Mouse (Mus musculus): ENCODE results near the gene 4933402J07Rik.

4933402J07Rik gene

DNA sequence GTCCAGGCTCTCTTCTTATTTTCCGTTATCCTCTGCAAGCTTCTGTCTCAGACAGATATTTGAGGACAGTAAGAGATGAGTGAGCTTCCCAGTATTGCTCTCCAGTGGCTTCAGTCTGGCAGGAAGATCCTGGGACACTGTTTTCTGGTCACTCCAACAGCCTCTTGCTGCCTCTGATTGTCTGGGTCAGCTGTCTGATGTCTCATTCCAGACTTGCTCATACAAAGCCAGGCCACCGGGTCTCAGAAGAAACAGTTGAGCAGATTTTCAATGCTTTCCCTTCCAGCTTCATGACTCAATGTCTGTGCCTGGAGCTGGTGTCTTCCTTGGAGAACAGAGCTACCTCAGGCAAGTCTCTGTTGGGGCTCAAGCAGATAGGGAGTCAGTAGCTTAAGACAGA, 39.1 kb downstream of the 4933402J07Rik start:
- TF ChIP-seq GATA4 (IDR thresholded peaks at IDR 0.05; ENCODE audit: insufficient replicate concordance, low read length): no peak

- no peak for TF ChIP-seq GATA4 (IDR thresholded peaks at IDR 0.05; ENCODE audit: insufficient replicate concordance, low read length)
Measured at GRCm38 (mm10) chr8:87609110-87609509, 45.5 kb downstream of the 4933402J07Rik start.

- TF ChIP-seq GATA4 (IDR thresholded peaks at IDR 0.05; ENCODE audit: insufficient replicate concordance, low read length): no peak
Measured at GRCm38 (mm10) chr8:87609651-87610192, 46.1 kb downstream of the 4933402J07Rik start.

DNA sequence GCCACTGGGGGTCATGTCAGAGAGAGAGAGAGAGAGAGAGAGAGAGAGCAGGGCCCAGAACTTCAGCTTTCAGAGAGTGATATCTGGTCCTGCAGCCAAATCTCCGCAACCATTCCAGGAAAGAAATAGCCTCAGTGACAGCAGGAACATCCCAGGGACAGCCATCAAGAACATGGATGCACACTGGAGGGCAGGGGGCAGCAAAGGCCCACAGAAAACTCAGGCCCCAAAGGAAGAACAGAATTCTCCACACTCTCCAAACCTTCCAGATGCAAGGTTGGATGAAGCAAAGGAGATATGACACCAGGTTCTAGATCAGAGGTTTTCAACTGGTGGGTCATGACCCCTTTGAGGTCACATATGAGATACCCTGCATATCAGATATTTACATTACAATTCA, 50.0 kb downstream of the 4933402J07Rik start:
- TF ChIP-seq GATA4 (IDR thresholded peaks at IDR 0.05; ENCODE audit: insufficient replicate concordance, low read length): no peak

DNA sequence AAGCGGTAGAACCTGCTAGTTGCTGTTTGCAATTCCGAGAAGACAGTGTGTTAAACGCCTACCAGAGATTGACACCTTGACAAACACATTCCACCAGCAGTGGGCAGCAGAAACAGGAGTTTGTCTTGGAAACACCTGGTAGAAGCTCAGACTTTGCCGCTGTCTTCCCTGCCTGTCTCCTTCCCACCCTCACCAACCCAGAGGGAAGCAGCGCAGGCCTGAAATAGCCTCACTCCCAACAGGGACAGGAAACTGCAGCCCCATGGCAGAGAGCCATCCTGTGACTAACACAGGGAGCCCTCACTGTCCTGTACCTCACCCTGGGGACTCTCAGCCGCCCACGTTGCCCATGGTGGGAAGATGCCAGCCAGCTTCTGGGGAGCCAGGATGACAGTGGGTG, 55.5 kb downstream of the 4933402J07Rik start:
- no peak for TF ChIP-seq GATA4 (IDR thresholded peaks at IDR 0.05; ENCODE audit: insufficient replicate concordance, low read length)

- no peak for TF ChIP-seq GATA4 (IDR thresholded peaks at IDR 0.05; ENCODE audit: insufficient replicate concordance, low read length)
Measured at GRCm38 (mm10) chr8:87619529-87619928, 55.9 kb downstream of the 4933402J07Rik start.

GRCm38 (mm10) chr8:87620225-87620624, 56.6 kb downstream of the 4933402J07Rik start:
- TF ChIP-seq GATA4 (IDR thresholded peaks at IDR 0.05; ENCODE audit: insufficient replicate concordance, low read length): no peak

GRCm38 (mm10) chr8:87621181-87621580, 57.5 kb downstream of the 4933402J07Rik start:
- no peak for TF ChIP-seq GATA4 (IDR thresholded peaks at IDR 0.05; ENCODE audit: insufficient replicate concordance, low read length)

DNA sequence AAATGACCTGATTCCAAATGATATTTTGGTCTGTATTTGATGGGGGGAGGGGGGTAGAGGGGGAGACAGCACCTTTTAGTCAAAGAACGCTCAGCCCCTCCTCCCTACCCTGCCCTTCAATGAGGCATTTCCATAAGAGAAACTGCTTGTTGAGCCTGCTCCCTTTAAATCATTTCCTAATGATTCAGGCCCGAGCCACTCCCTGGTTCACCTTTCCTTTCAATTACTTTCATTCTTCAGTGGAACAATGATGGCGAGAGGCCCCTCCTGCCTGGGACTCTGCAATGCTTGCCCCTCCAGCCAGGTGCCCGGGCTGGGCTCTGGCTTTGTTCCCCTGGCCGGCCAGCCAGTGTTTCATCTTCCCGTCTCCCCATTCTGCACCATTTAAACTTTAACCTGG, 66.0 kb downstream of the 4933402J07Rik start:
- no peak for TF ChIP-seq GATA4 (IDR thresholded peaks at IDR 0.05; ENCODE audit: insufficient replicate concordance, low read length)

DNA sequence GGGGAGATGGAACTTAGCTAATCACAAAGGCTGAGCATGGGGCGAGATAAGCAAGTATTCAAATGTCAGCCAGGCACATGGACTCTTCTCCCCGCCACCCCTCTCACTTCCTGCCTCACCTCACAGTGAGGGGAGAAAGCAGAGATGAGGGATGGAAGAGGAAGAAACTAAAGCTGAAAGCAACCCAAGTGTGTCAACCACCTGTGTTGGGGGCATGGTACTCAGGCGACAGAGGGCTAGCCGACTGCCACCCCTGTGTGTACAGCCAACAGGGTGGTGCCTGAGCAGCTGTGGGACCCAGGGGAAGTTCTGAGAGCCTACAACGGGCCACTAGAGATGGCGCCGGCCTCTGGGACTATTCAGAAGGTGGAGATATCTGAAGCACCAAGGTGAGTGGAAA, 68.1 kb downstream of the 4933402J07Rik start:
- TF ChIP-seq GATA4 (IDR thresholded peaks at IDR 0.05; ENCODE audit: insufficient replicate concordance, low read length): no peak

- no peak for TF ChIP-seq GATA4 (IDR thresholded peaks at IDR 0.05; ENCODE audit: insufficient replicate concordance, low read length)
Measured at GRCm38 (mm10) chr8:87636226-87636742, 72.6 kb downstream of the 4933402J07Rik start.

All from liver, adult (tissue).